In genomic region chr2:152087111-152087510, GRCm38 (mm10) we compare ENCODE assay signal across 12 mouse cellular contexts. TPM values are rescaled to one million over a fixed set of nuclear protein-coding genes. Genes with fewer than 3 reads are reported as not detected.
DNase-seq lines count a peak whose midpoint lies in the region; ATAC-seq lines count a peak whose summit lies in the region.
"Had no signal": no experiment of that assay in that cellular context is flagged by ENCODE, and none has a peak within 500 bp of the region (broad histone marks: within the 10 kb centered on the region; RNA-seq: fewer than 3 reads in every experiment).

No protein-coding gene starts in this region.

- H3K4me2 ChIP-seq in hindbrain, embryonic 15.5 days, result peak overlapping the region; percentile 29
- no peak overlapping the region for H3K4me2 ChIP-seq in liver, embryonic 12.5 days
- H3K4me2 ChIP-seq: limb, embryonic 12.5 days had no signal

- H3K4me1 ChIP-seq in hindbrain, embryonic 15.5 days (replicated peaks), result peaks cover 65% of the 10 kb centered on the region
- H3K4me1 ChIP-seq in liver, embryonic 12.5 days, result 0 out of 2 replicates have a peak, but pooled peaks cover 2% of the 10 kb centered on the region

- H3K27ac ChIP-seq in hindbrain, embryonic 15.5 days (replicated peaks), result peak overlapping the region; percentile 46
- no peak overlapping the region for H3K27ac ChIP-seq in liver, embryonic 12.5 days
- H3K27ac ChIP-seq: limb, embryonic 12.5 days had no signal

- H3K9me3 ChIP-seq in hindbrain, embryonic 15.5 days, result no peaks in the 10 kb centered on the region
- no peaks in the 10 kb centered on the region for H3K9me3 ChIP-seq in liver, embryonic 12.5 days (replicated peaks)
- H3K9me3 ChIP-seq: limb, embryonic 12.5 days had no signal

- H3K27me3 ChIP-seq in hindbrain, embryonic 15.5 days, result no peaks in the 10 kb centered on the region
- H3K27me3 ChIP-seq in liver, embryonic 12.5 days (replicated peaks), result peaks cover 90% of the 10 kb centered on the region

- H3K9ac ChIP-seq in hindbrain, embryonic 15.5 days, result peak overlapping the region; percentile 15; the same call in 1 of the 2 replicates
- no peak overlapping the region for H3K9ac ChIP-seq in liver, embryonic 12.5 days
- H3K9ac ChIP-seq: limb, embryonic 12.5 days had no signal

- DNase-seq in cerebellum, adult 9-11 months, result peak; percentile 17
- no peak for DNase-seq in cerebellum, adult 9-10 months
- DNase-seq in right cerebral cortex, adult 18-20 months, result peak; percentile 53
- no peak for DNase-seq in right cerebral cortex, postnatal 4 days
- DNase-seq in right cerebral cortex, postnatal 14 days, result peak; percentile 41
- DNase-seq in adipocyte (ENCODE audit: low spot score), result no peak
- DNase-seq: embryo, embryonic 11 days; kidney, adult 18-20 months; lung, postnatal 14 days had no signal

- no peak for ATAC-seq in hindbrain, embryonic 15.5 days (ENCODE audit: low FRiP score, low read depth)
- no peak for ATAC-seq in liver, embryonic 12.5 days

- 46% methylated on average over 5 of the region's 5 CpGs for WGBS in hindbrain, embryonic 15.5 days
- WGBS in liver, embryonic 12.5 days (ENCODE audit: insufficient replicate concordance), result 64% methylated on average over 5 of the region's 5 CpGs

- H3K4me3 ChIP-seq in hindbrain, embryonic 15.5 days, result no peak overlapping the region
- H3K4me3 ChIP-seq in liver, embryonic 12.5 days, result no peak overlapping the region
- H3K4me3 ChIP-seq: limb, embryonic 12.5 days had no signal

- H3K36me3 ChIP-seq in hindbrain, embryonic 15.5 days, result 0 out of 2 replicates have a peak, but pooled peaks cover 4% of the 10 kb centered on the region
- no peaks in the 10 kb centered on the region for H3K36me3 ChIP-seq in liver, embryonic 12.5 days
- H3K36me3 ChIP-seq: limb, embryonic 12.5 days had no signal

RNA-seq across cellular contexts. Expression of gene Scrt2, which starts 5.8 kb away (rescaled TPM):
- polyA plus RNA-seq in hindbrain, embryonic 15.5 days (2015; fragmentation: Nextera tagmentation; extraction: Ambion mirVana), result 10.8 and 11.1 TPM in 2 replicates
- polyA plus RNA-seq in liver, embryonic 12.5 days (2016; fragmentation: Nextera tagmentation; extraction: Ambion mirVana), result not detected in 2 replicates
- polyA plus RNA-seq: limb, embryonic 12.5 days had no signal

RNA-seq across cellular contexts. Expression of gene Srxn1, which starts 18.2 kb away (rescaled TPM):
- 24.4 and 24.7 TPM in 2 replicates for polyA plus RNA-seq in hindbrain, embryonic 15.5 days (2015; fragmentation: Nextera tagmentation; extraction: Ambion mirVana)
- 23.1 and 27.2 TPM in 2 replicates for polyA plus RNA-seq in liver, embryonic 12.5 days (2016; fragmentation: Nextera tagmentation; extraction: Ambion mirVana)

RNA-seq across cellular contexts. Expression of gene Tcf15, which starts 56.2 kb away (rescaled TPM):
- 1.1 and 1.7 TPM in 2 replicates for polyA plus RNA-seq in hindbrain, embryonic 15.5 days (2015; fragmentation: Nextera tagmentation; extraction: Ambion mirVana)
- polyA plus RNA-seq in liver, embryonic 12.5 days (2016; fragmentation: Nextera tagmentation; extraction: Ambion mirVana), result 0.42 and 0.94 TPM in 2 replicates

Comparison
In these comparisons a context has a peak if more than half of its experiments do, and no peak if none do; other contexts are left out.
1. DNase-seq: peak in cerebellum, adult 9-11 months (single experiment), right cerebral cortex, adult 18-20 months (single experiment) and right cerebral cortex, postnatal 14 days (single experiment); none in cerebellum, adult 9-10 months (single experiment), right cerebral cortex, postnatal 4 days (single experiment) and adipocyte (single experiment).
2. RNA of gene Scrt2, which starts 5.8 kb away (polyA plus RNA-seq): 10.8 to 11.1 TPM in hindbrain, embryonic 15.5 days; not detected in liver, embryonic 12.5 days; every median in the first group is over 10 times any median in the second.